Mouse (Mus musculus): ENCODE results near the gene Klk1b27. TPM values are rescaled to one million over a fixed set of nuclear protein-coding genes. Genes with fewer than 3 reads are reported as not detected.
"Not testable (repeated sequence)": the region's sequence is repeated elsewhere in the genome, so short reads cannot be mapped to it uniquely, and the experiment has no call there.

Klk1b27 gene
- 1 to 10 TPM; 3.3 to 6.3 (median 4.1) TPM for polyA plus RNA-seq (2017; shearing (Covaris generic))

DNA sequence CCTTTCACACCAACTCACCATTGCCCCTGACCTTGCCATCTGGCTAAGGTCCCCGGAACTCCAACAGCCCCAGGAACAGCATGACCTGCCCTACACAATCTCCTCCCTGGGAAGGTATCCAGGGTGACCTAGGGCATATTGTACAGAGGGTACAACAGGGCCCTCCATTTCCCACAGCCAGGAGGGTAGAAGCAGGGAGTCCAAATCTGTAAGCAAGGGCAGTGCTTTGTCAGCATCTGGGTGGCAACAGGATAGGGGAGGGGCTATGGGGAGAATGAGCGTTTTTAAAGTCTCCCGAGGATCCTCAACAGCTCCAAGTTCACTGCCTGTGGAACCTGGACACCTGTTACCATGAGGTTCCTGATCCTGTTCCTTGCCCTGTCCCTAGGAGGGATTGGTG is at the start of gene Klk1b27:
TSS of gene Klk1b27 (plus strand) at position 301 of the 400 bp plus-strand sequence.
- not testable (repeated sequence) for ATAC-seq

DNA sequence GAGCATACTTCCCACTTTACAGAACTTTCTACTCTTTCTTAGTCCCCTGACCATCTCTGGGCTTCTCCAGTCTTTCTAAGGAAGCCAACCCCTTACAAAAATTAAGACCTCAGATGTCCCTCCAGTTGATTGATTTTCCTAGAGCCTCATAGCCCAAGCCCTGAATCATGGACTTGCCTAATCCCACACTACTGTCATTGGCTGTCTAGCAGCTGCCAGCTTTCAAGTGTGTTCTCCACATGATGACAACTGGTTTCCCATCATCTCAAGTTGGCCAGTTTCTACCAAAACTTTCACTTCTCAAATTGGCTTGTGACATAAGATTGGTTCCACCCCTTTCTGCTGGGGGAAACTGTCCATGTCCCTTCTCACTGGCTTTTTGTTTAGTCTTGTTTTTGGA is 47.2 kb upstream of the Klk1b27 start:
- ATAC-seq, result no peak

GRCm38 (mm10) chr7:44011868-44012267 is 40.2 kb upstream of the Klk1b27 start, which contains the start of gene Klk1b26:
Klk1b26 (plus strand) TSS chr7:44012168.
- ATAC-seq, result not testable (repeated sequence)

- ATAC-seq, result not testable (repeated sequence)
These were observed 37.4 kb upstream of the Klk1b27 start for GRCm38 (mm10) chr7:44014666-44015065.

DNA sequence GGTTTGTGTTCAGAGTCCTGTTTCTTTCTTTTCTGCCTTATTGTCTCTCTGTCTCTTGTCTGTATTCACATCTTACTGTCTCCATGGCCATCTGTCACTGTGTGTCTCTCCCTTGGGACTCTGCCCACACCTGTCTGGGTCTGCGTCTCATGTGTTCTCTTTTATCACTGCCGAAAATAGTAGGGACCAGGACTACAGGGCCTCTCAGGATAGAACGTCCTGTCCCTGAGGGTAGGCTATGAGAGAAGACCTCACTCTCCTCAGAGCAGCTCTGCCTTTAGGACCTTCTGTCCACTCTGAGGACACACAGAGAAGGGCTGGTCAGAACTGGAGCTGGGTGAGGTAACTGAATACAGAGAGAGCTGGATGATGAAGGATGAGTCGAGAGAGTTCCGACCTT is 37.0 kb upstream of the Klk1b27 start:
- no peak for ATAC-seq

DNA sequence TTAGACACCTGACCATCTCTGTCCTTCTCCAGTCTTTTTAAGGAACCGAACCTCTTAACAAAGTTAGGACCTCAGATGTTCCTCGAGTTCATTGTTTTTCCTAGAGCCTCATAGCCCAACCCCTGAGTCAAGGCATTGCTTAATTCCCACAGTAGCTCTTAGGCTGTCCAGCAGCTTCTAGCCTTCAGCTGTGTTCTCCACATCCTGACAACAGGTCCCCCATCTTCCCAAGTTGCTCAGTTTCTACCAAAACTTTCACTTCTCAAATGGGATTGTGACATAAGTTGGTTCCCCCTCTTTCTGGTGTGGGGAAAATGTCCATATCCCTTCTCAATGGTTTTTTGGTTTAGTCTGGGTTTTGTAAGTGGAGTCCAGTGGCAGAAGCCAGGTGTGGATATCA is 20.0 kb downstream of the Klk1b27 start:
- no peak for ATAC-seq

- ATAC-seq, result no peak
These were observed 25.6 kb downstream of the Klk1b27 start for GRCm38 (mm10) chr7:44077703-44078102.

DNA sequence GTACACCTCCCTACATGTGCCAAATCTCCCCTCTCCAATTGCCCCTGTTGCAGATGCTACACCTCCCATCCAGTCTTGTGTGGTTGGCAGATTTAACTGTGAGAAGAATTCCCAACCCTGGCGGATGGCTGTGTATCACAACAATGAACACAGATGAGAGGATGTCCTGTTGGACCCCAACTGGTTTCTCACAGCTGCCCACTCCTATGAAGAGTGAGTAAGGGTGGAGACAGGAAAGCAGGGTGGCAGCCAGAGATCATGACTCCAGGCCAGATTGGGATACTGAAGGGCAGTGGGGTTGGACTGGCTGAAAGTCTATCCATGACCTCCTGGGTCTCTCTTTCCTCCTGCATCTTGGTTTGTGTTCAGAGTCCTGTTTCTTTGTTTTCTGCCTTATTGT is 44.0 kb downstream of the Klk1b27 start:
- ATAC-seq, result no peak

DNA sequence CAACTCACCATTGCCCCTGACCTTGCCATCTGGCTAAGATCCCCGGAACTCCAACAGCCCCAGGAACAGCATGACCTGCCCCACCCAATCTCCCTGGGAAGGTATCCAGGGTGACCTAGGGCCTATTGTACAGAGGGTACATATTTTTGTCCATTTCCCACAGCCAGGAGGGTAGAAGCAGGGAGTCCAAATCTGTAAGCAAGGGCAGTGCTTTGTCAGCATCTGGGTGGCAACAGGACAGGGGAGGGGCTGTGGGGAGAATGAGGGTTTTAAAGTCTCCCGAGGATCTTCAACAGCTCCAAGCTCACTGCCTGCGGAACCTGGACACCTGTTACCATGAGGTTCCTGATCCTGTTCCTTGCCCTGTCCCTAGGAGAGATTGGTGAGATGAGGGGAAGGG is 49.9 kb downstream of the Klk1b27 start, which contains the start of gene Klk1b21:
TSS of gene Klk1b21 (plus strand) at position 301 of the 400 bp plus-strand sequence.
- not testable (repeated sequence) for ATAC-seq

Other genes with a start within 250 kb of the Klk1b27 start
- under 1 TPM in 1 of 3 experiments, not detected in 2; 0.17 TPM for gene Klk7, start 241.0 kb upstream of the Klk1b27 start, polyA plus RNA-seq (2017; shearing (Covaris generic))
- gene Klk6, start 227.8 kb upstream of the Klk1b27 start, polyA plus RNA-seq (2017; shearing (Covaris generic)), result under 1 TPM in 1 of 3 experiments, not detected in 2; 0.52 TPM
- gene Klk5, start 210.3 kb upstream of the Klk1b27 start, polyA plus RNA-seq (2017; shearing (Covaris generic)), result not detected
- not detected for gene Klk4, start 171.1 kb upstream of the Klk1b27 start, polyA plus RNA-seq (2017; shearing (Covaris generic))
- gene Klk15, start 118.5 kb upstream of the Klk1b27 start, polyA plus RNA-seq (2017; shearing (Covaris generic)), result not detected
- gene Klk1b8, start 101.6 kb upstream of the Klk1b27 start, polyA plus RNA-seq (2017; shearing (Covaris generic)), result not detected
- gene Klk1b1, start 85.5 kb upstream of the Klk1b27 start, polyA plus RNA-seq (2017; shearing (Covaris generic)), result not detected
- 1 to 10 TPM in 2 of 3 experiments, not detected in 1; 1.5 to 2.8 TPM for gene Klk1b9, start 76.2 kb upstream of the Klk1b27 start, polyA plus RNA-seq (2017; shearing (Covaris generic))
- gene Klk1b11, start 56.4 kb upstream of the Klk1b27 start, polyA plus RNA-seq (2017; shearing (Covaris generic)), result not detected
- not detected for gene Klk1b26, start 40.1 kb upstream of the Klk1b27 start, polyA plus RNA-seq (2017; shearing (Covaris generic))
- not detected for gene Klk1b21, start 50.0 kb downstream of the Klk1b27 start, polyA plus RNA-seq (2017; shearing (Covaris generic))
- not detected for gene Klk1b22, start 60.4 kb downstream of the Klk1b27 start, polyA plus RNA-seq (2017; shearing (Covaris generic))
- not detected for gene Klk1b16, start 84.5 kb downstream of the Klk1b27 start, polyA plus RNA-seq (2017; shearing (Covaris generic))
- gene Klk1b24, start 135.9 kb downstream of the Klk1b27 start, polyA plus RNA-seq (2017; shearing (Covaris generic)), result not detected
- not detected for gene Klk1b3, start 145.9 kb downstream of the Klk1b27 start, polyA plus RNA-seq (2017; shearing (Covaris generic))
- not detected for gene Klk1b4, start 155.1 kb downstream of the Klk1b27 start, polyA plus RNA-seq (2017; shearing (Covaris generic))
- not detected for gene Klk1b5, start 163.7 kb downstream of the Klk1b27 start, polyA plus RNA-seq (2017; shearing (Covaris generic))
- gene Klk1, start 173.1 kb downstream of the Klk1b27 start, polyA plus RNA-seq (2017; shearing (Covaris generic)), result under 1 TPM in 1 of 3 experiments, not detected in 2; 0.44 TPM
- gene Gm36864, start 183.9 kb downstream of the Klk1b27 start, polyA plus RNA-seq (2017; shearing (Covaris generic)), result under 1 TPM in 1 of 3 experiments, not detected in 2; 0.38 TPM
- gene 1700028J19Rik, start 194.4 kb downstream of the Klk1b27 start, polyA plus RNA-seq (2017; shearing (Covaris generic)), result 1 to 10 TPM; 1.3 to 2.5 (median 1.6) TPM
- gene 2410002F23Rik, start 194.4 kb downstream of the Klk1b27 start, polyA plus RNA-seq (2017; shearing (Covaris generic)), result 100 to 1,000 TPM in 1 of 3 experiments, 10 to 100 TPM in 2; 47.7 to 133 (median 97.4) TPM
- gene Acp4, start 205.1 kb downstream of the Klk1b27 start, polyA plus RNA-seq (2017; shearing (Covaris generic)), result not detected
- gene Gm15517, start 209.2 kb downstream of the Klk1b27 start, polyA plus RNA-seq (2017; shearing (Covaris generic)), result not detected

Data from inflammation-experienced regulatory T-cells, adult 6 months (primary cell).